Mouse (Mus musculus): ENCODE data around the gene Ovol1.

Ovol1 gene

DNA sequence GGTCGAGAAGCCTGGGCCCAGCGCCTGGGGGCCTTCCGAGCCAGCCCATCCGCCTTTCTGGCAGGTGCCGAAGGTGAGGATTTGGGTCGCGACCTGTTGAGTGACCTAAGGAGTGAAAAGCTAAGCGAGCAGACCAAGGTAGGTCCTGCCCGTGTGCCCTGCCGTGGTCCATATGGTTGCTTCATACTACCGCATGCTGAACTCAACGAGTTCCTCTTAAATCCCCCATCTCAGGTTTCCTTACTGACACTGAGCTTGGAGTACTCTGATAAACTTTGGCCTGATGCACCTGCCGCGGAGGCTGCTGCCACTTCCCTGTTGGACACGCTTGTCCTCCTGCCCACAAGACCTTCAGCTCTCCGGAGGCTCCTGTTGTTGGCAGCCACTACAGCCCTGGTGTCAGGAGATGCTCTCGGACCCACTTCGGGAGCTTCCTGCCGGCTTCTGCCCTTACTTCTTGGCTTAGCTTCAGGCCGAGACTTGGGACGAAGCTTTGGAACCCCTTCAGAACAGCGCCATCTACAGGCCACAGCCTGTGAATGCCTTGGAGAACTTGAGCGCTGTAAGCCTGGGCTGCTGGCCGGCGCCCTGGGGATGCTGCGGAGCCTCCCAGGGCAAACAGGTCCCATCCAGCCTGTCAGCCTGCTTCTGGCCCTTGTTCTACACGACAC lies 8.2 kb upstream of the Ovol1 start:
- in situ Hi-C loops (cut with MboI, MseI): loop anchor here (5.0 kb wide), 1 partner anchor 36 kb away; no protein-coding TSS in a partner anchor

DNA sequence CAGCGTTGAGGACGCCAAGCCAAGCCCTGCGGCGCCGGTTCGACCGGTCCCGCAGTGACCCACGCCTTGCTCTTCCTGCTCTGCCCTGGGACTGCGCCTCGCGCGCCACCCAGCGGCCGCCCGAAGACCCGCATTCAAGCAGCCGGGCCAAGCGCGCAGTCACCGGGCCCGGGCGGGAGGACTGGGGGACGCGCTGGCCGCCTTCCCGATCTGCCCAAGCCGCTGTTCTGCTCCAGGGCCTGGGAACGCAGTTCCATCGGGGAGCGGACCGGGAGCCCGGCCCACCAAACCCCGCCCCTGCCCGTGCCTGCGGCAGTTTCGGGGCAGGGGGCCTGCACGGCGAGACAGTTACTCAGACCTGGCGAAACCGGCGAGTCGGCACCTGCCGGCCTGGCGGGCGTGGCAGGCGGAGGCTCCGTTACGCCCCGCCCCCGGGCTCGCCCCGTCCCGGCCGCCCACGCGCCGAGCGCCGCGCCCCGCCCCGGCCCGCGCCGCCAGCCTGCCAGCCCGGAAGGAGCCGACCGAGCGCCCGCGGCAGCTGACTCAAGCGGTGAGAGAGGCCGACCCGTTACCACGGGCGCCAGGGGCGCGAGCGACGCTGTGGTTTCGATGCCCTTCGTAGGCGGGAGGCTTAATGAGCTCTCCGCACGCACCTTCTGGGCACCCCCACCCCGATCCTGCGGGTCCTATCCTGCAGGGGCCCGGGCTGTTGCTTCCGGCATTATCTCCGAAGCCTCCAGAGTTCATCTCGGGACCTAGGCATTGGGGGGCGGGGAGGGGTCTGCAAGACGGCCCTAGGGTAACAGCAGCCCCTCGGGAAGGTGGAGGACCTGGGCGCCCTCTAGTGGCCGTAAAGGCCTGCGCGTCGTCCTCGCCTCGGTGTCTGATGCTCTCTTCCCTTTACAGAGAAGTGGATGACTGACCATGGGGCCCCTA lies 7.4 kb upstream of the Ovol1 start, which contains the start of gene Ap5b1:
Gene Ap5b1, plus strand, starts transcription at position 492 of the 936 bp plus-strand sequence.
- in situ Hi-C loops (cut with MboI, MseI): loop anchor here (5.0 kb wide), 1 partner anchor 36 kb away; no protein-coding TSS in a partner anchor

DNA sequence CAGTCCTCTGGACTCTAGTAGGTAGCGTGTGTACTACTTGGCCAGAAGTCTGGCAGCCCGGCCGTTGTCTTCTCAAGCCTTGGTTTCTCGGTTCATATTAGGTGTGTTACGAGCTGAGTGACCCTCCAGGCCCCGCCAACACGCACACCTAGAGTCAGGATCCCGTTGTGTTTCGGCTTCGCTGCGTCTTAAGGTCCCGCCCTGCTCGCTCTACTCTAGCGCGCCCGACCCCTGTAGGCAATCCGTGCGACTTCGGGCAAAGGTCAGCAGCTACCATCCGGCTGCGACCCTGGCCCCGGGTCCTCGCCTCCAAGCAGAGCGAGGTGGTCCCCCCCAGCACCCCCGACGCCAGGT lies 6.7 kb upstream of the Ovol1 start:
- in situ Hi-C loops (cut with MboI, MseI): loop anchor here (5.0 kb wide), 1 partner anchor 35 kb away; no protein-coding TSS in a partner anchor

DNA sequence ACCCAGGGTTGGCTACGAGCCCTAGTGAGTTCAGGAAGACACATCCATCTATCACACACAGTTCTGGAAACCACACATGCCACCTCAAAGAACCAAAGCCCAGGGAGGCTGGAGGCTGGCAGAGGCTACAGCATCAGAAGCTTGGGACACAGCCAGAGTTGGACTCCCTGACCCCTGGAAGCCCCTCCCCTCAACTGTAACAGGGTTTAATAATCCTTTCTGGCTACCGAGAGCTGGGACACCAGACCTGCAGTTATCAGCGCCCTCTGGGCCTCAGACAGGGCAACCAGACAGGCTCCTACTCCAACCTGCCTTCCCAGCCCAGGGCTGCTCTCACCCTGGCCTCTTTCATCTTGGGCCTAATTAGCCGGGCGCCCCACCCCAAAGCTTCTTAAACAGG lies 5.9 kb upstream of the Ovol1 start:
- in situ Hi-C loops (cut with MboI, MseI): loop anchor here (5.0 kb wide), 1 partner anchor 34 kb away; no protein-coding TSS in a partner anchor

DNA sequence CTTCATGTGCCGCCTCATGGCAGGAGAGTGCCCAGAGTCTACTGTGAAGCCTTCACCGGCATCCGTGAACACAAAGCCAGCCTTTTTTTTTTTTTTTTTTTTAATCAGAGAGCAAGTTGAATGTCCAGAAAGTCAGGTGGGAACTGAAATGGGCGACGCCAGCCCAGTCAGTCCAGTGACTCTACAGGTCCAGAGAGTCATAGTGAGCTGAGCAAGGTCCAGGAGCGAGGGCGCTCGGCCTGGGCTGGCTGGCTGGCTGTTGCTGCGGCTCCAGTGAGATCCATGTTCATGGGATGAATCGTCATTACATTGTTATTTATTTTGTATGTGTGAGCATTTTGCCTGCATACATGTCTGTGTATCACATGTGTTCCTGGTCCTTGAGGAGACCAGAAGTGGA lies 2.3 kb upstream of the Ovol1 start:
- in situ Hi-C loops (cut with MboI, MseI): no loop called here

DNA sequence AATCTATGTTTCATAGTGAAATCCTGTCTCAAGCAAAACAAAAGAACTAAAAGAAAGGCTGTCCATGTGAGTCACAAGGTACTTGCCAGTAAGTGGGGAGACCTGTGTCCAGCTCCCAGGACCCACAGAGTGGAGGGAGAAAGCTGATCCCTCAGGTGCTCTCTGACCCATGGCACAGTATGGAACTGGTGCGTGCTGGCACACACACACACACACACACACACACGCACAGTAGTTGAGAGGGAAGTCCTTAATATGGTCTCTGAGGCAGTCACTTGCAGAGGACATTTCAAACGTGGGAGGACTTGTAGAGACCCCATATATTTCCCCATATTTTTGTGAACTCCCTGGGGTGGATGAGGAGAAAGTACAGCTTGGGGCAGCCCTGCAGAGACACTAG lies 1.4 kb upstream of the Ovol1 start:
- in situ Hi-C loops (cut with MboI, MseI): no loop called here

DNA sequence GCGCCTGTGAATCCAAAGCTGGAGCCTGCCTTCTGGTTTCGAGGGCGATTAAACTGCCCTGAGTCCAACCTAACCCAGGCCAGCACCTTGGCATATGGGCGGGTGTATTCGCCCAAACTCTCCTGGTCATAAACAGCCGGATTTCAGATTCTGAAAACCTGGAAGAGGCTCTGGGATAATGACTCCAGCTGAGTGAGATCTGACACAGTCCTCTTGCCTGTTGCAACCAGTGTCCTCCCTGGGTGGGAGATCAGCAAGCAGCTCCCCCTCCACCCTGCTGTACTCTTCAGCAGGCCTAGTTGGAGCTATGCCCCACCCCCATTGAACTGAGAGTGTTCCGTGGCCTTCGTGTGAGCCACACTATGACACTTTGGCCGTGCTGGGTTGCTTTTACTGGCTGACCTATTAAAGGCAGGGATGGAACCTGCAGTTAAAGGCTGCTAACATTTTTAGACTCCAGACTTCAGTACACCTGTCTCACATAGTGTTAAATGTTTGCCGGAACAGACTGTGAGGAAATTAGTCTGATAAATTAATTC lies 875 bp upstream of the Ovol1 start:
- in situ Hi-C loops (cut with MboI, MseI): no loop called here

DNA sequence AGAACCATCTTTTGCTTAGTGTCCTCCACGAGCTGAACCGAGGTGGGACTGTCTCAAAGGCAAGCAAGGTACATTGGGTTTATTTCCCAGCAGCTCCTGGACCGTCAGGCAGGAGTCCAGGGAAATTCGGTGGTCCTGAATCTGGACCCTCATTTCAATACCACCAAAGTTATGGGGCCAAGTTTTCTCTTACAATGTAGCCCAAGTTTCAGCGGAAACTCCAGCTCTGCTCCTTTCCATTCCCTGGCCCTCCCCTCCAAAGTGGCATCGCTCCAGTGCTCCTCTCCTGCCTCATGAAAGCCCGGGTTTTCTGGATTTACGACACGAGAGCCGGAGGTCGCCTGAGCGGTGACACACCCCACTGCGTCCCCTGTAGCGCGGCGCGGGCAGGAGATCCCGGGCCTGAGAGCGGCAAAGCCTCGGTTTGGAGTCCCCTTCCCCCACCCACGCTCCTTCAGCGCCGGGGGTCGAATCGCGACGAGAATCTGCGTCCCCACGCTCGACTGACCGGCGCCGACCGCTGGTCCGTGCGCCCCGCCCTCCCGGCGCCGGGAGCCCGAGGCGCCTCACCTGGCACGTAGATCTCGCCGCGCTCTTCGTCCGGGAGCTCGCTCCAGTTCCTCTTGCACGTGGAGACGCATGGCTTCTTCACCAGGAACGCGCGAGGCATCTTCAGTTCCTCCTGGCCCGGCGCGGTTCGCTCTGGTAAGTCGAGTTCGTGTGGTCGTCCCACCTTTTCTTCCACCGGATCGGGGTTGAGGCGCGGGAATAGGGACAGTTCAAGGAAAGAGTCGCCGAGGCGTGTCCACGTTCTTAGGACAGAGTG lies 602 bp downstream of the Ovol1 start:
- in situ Hi-C loops (cut with MboI, MseI): no loop called here

DNA sequence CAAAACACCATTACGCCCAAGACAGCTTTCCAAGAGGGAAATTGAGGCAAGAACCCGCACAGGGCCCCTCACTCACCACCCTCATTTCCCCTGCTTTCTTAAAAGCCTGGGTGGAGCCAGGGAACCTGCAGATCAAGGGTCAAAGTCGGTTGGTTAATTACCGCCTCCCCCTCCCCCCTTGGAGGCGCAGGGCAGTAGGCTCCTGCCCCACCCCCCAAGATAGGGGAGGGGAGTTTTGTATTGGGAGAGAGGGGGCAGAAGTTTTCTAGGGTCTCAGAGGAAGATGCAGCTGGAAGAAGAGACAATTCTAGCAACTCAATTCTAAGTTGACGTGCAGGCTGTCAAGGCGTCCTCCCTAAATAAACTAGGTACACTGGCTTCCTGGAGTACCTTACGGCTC lies 1.2 kb downstream of the Ovol1 start:
- in situ Hi-C loops (cut with MboI, MseI): no loop called here

DNA sequence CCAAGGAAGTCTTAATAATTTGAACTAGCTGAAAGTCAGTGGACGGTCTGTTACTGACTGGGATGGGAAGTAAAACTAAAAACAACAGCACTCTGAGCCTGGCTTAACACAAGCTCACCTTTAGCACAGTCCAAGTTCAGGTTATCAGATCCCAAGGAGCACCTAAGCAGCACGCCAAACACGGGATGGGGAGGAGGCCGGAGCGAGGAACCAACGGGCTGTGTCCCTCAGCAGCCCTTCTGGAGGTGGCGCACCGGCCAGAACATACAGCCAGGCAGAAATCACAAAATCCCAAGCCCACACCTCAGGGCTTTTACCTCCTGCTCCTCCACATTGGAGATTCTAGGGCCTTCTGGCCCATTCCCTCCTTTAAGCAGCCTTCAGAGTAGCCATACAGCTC lies 1.7 kb downstream of the Ovol1 start:
- in situ Hi-C loops (cut with MboI, MseI): no loop called here

DNA sequence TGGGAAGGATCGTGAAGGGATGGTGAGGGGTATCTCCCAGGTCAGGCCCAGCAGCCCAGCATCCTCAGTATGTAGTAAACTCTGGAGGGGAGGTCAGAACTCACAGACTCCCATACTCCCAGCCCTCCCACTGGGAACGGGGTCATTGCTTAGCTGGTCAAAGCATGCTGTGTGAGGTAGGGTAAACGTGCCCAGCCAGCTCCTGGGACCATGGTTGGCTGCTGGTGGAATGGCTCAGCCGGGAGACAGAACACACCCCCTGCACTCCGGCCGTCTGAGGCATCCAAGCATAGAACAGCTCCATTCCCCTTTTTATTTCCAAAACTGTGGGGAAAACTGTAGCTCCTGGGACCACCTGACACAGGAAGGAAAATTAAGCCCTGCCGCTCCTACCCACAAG lies 2.3 kb downstream of the Ovol1 start:
- in situ Hi-C loops (cut with MboI, MseI): no loop called here

DNA sequence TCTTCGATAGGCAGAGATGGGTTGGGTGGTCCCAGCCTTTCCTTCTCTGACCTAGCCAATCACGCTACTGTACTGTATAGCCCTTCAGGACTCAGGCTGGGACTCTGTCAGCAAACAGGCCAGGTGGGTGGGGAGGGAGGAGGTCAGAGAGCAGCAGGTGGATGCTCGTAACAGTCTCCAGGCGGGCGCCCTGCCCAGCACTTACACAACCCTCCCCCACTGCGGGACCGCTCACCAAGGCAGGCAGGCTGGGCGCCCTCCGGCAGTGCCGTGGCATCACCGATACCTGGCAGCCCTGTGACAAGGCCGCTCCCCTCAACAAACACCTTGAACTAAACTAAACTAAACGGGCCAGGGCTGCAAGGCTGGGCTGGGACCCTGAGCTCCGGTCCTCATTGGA lies 6.2 kb downstream of the Ovol1 start:
- in situ Hi-C loops (cut with MboI, MseI): no loop called here

DNA sequence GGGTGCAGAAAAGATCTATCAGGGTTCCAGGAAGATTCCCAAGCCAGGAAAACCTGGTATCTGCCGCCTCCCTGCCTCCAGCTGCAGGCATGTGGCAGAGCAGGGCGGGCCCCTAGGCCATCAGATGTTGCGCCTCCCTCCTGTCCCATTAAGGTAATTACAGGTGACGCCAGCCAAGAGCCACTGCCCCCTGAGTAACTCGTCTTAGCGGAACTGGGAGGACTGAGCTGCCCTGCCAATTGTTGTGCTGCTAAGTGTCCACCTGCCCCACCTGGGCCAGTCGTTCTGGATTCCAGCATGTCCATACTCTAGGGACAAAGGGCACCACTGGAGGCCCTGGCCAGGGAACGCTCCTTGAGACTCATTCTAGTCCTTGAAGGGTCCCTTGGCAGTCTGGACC lies 6.6 kb downstream of the Ovol1 start:
- in situ Hi-C loops (cut with MboI, MseI): no loop called here

DNA sequence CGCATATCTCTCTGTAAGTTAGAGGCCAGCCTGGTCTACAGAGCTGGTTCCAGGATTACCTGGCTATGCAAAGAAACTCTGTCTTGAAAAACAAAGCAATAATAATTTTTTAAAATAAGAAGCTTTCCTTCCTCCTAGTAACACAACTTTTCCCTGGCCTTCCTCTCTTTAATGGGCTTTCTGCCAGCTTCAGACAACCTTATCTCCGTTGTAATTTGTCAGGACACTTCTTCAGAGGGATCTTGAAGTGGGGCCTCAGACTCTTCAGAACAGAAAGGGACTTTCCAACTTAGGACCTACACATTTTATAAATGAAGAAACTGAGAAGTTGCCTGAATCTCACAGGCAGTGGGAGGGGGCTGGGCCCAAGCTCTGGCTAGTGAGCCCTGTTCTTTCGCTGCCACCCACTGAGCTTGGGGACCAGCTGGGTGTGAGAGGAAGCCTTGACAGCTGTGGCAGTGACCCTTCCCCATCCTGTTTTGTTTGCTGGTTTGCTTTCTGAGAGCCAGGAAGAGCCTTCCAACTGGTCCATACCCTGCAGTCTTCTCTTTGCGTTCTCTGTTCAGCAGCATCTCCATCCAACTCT lies 12.9 kb downstream of the Ovol1 start:
- in situ Hi-C loops (cut with MboI, MseI): no loop called here

DNA sequence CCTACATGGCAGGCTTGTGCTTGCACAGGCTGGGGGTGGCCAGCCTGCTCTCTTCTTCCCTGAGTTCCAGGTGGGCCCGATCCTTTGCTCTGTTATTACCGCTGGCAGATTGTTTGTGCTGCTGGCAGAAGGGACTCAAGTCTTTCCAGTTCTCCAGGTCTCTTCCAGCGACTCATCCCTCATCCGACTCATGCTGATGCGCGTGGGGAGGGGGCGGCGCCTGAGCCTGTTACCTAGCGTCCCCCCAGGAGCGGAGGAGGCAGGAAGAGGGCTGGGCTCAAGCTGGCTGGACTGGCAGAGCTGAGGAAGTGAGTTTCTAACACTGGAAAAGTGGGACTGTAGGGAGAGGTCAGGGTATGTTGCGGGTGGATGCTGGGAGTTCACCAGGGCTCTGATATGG lies 16.4 kb downstream of the Ovol1 start:
- in situ Hi-C loops (cut with MboI, MseI): no loop called here

DNA sequence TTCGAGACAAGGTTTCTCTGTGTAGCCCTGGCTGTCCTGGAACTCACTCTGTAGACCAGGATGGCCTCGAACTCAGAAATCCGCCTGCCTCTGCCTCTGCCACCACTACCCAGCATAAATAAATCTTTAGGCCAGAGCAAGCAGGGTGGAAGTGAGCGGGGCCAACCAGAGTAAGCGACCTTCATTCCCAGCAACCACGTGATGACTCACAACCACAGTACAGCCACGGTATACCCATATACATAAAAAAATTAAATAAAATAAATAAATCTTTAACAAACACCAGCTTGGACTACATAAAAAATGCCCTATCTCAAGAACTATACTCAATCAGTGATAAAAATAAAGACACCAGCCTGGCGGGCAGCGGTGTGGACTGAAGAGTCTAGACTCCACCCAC lies 17.1 kb downstream of the Ovol1 start:
- in situ Hi-C loops (cut with MboI, MseI): no loop called here

DNA sequence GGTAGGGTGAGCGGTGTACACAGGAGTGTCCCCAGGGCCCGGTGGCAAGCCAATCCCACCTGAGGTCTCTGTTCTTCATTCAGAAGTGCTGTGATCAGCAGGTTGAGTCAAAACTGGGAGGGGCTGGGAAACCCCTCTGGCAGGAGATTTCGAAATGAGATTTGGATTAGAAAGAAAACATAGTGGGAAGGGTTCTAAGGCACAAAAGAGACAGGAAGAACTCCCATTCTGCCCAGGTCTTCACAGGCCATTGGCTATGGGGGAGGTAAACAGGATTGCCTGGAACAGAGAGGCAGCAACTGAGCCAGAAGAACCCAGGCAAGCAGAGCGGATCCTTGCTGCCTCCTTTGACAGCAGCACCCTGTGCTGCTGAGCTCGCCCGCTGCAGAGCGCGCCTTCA lies 21.7 kb downstream of the Ovol1 start:
- in situ Hi-C loops (cut with MboI, MseI): no loop called here

DNA sequence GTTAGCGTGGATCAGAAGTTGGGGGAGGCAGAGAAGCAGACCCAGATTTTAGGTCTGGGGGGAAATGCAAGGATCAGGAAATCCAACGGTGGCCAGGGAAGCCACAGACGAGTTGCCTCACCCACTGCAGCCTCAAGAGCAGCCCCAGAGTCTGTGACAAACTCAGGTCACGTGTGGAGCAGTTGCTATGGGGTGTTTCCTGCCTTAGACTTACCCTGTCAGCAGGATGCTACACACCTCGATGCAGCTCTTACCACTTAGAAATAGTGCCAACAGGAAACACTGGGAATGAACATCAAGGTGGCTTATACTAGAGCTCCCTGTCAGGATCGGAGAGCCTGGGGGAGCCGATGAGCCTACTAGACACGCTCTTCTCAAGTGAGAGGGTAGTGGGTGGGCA lies 27.9 kb downstream of the Ovol1 start:
- in situ Hi-C loops (cut with MboI, MseI): loop anchor here (5.0 kb wide), 1 partner anchor 35 kb away; the partner anchor contains the start of gene Ap5b1

DNA sequence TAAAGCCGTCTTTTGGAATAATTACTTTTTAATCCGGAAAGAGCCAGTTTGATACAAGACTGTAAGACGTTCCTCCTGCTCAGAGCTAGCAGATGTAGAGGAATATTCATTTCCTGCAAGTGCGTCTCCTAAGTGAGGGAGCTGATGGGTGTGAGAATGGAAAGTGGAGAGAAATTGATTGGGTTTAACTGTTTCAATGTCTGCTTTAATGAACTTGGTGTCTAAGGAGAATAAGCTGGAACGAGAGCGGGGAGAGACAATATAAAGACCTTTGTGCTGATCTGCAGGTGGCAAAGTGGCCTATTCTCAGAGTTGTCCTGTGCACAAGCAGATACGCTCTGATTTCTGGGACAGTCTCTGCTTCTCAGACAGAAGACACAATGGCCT lies 30.3 kb downstream of the Ovol1 start:
- in situ Hi-C loops (cut with MboI, MseI): loop anchor here (5.0 kb wide), 1 partner anchor 37 kb away; the partner anchor contains the start of gene Ap5b1

DNA sequence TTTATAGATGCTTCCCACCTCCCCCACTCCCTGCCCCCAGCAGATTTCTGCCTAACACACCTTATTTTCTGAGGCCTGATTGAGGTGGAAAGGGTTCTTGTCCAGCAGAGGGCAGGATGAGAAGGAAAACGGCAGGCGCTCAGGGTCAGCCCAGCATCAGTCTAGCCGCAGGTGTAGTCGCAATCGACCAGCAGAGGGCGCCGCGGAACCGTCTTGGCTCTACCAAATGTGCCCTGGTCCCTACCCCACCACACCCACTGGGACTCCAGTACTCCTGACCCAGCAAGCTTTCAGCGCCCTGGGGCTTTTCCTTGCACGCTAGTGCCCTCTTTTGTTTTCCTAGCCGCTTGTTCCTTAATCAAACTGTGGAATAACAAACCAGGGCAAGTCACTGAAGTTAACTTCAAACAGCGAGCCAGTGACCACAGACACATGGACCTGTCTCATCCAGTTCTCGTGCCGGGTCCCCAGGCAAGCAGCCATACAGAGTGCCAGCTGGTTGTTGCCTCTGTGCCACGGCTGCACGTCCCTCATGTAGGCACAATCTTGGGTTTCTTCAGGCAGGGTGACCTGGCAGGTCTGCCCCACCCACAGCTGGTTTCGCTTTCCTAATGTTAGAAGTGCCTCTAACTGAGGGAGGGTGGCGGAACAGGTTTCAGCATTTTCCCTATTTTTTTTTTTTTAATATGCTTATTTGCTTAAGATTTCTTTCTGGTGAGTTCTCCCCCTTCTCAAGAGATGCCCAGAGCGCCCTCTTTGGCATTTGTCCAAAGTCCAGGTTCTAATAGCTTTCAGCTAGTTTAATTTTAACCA lies 30.9 kb downstream of the Ovol1 start:
- in situ Hi-C loops (cut with MboI, MseI): loop anchor here (5.0 kb wide), 1 partner anchor 38 kb away; the partner anchor contains the start of gene Ap5b1

All from T-helper 2 cell (primary cell).